Mouse (Mus musculus) limb, embryonic 12.5 days (tissue): ENCODE data around the gene P2ry6. TPM values are rescaled to one million over a fixed set of nuclear protein-coding genes. Genes with fewer than 3 reads are reported as not detected.

Source experiments
- ATAC-seq: fragments of 200-750 bp; cut with Nextera tagmentation; 2 replicates; pipeline ENCODE4 v1.8.0; 2017; ENCODE audit warnings: low read depth, moderate TSS enrichment; ENCODE audit not compliant: insufficient number of reproducible peaks, insufficient read depth, low FRiP score, low TSS enrichment
- H3K27ac ChIP-seq: fragments of 300-500 bp; sonication (generic); 2 replicates; pipeline ENCODE4 v1.5.1; 2016; ENCODE audit warnings: mild to moderate bottlenecking, moderate library complexity
- H3K27me3 ChIP-seq: fragments of 300-500 bp; sonication (generic); 2 replicates; pipeline ENCODE4 v1.6.1; 2016; ENCODE audit warnings: mild to moderate bottlenecking, moderate library complexity
- H3K36me3 ChIP-seq: fragments of 300-500 bp; sonication (generic); 2 replicates; pipeline ENCODE4 v1.6.1; 2016; ENCODE audit warnings: mild to moderate bottlenecking, moderate library complexity
- H3K4me1 ChIP-seq: fragments of 300-500 bp; sonication (generic); replicated peaks from 2 replicates; pipeline ENCODE4 v1.6.1; 2016
- H3K4me2 ChIP-seq: fragments of 300-500 bp; sonication (generic); 2 replicates; pipeline ENCODE4 v1.6.1; 2016; ENCODE audit warnings: mild to moderate bottlenecking, moderate library complexity
- H3K4me3 ChIP-seq: fragments of 300-500 bp; sonication (generic); replicated peaks from 2 replicates; pipeline ENCODE4 v1.5.1; 2016; ENCODE audit warnings: mild to moderate bottlenecking
- H3K9ac ChIP-seq: fragments of 300-500 bp; sonication (generic); replicated peaks from 2 replicates; pipeline ENCODE4 v1.6.1; 2016; ENCODE audit warnings: mild to moderate bottlenecking, moderate library complexity
- H3K9me3 ChIP-seq: fragments of 300-500 bp; sonication (generic); 2 replicates; pipeline ENCODE4 v1.6.1; 2016; ENCODE audit warnings: mild to moderate bottlenecking, moderate library complexity
- WGBS: fragments of 180-500 bp; shearing (Covaris S2); methylation state at CpG from one replicate; pipeline ENCODE4 v1.1.7; 2016; 5-methylcytosine and 5-hydroxymethylcytosine counted together
- polyA plus RNA-seq: library from polyadenylated mRNA; unstranded; fragments of >200 nt; fragmentation: Nextera tagmentation; extraction: Ambion mirVana; gene quantifications from 2 replicates; pipeline ENCODE4 v1.2.1, GENCODE M21; 2016

The P2ry6 gene
- polyA plus RNA-seq, 1 experiment from 2014 or later = 2.0 TPM

GRCm38 (mm10) chr7:101002274-101002673 is 27.8 kb upstream of the P2ry6 start:
- no peaks in the 10 kb centered on the region; the same call in 1 of the 2 replicates for H3K27me3 ChIP-seq
- H3K4me3 ChIP-seq = no peak overlapping the region
- H3K4me2 ChIP-seq = no peak overlapping the region
- 80% methylated on average over 6 of the region's 6 CpGs for WGBS
- peaks cover 17% of the 10 kb centered on the region for H3K4me1 ChIP-seq
- H3K9me3 ChIP-seq = no peaks in the 10 kb centered on the region
- no peak overlapping the region for H3K9ac ChIP-seq
- no peaks in the 10 kb centered on the region for H3K36me3 ChIP-seq
- H3K27ac ChIP-seq = no peak overlapping the region
- no peak for ATAC-seq

GRCm38 (mm10) chr7:100999623-101000022 is 25.2 kb upstream of the P2ry6 start:
- Histone ChIP-seq H3K4me3 (no peak overlapping the region), H3K9ac (no peak overlapping the region), H3K27ac (no peak overlapping the region), H3K36me3 (no peaks in the 10 kb centered on the region), H3K4me2 (no peak overlapping the region), H3K9me3 (no peaks in the 10 kb centered on the region), H3K27me3 (no peaks in the 10 kb centered on the region; the same call in 1 of the 2 replicates), H3K4me1 (peaks cover 17% of the 10 kb centered on the region)
- no peak; the same call in 1 of the 2 replicates for ATAC-seq
- 67% methylated on average over 5 of the region's 5 CpGs for WGBS

GRCm38 (mm10) chr7:100998578-100998960 is 24.1 kb upstream of the P2ry6 start:
- 86% methylated on average over 24 of the region's 24 CpGs for WGBS
- Histone ChIP-seq H3K9me3 (no peaks in the 10 kb centered on the region), H3K4me1 (peaks cover 9% of the 10 kb centered on the region), H3K27me3 (no peaks in the 10 kb centered on the region; the same call in 1 of the 2 replicates), H3K27ac (no peak overlapping the region), H3K9ac (no peak overlapping the region), H3K4me2 (no peak overlapping the region), H3K4me3 (no peak overlapping the region), H3K36me3 (no peaks in the 10 kb centered on the region)
- ATAC-seq = no peak

GRCm38 (mm10) chr7:100997951-100998577 is 23.6 kb upstream of the P2ry6 start:
- Histone ChIP-seq H3K27ac (no peak overlapping the region), H3K4me2 (no peak overlapping the region), H3K4me3 (no peak overlapping the region), H3K36me3 (no peaks in the 10 kb centered on the region), H3K4me1 (peaks cover 4% of the 10 kb centered on the region), H3K27me3 (no peaks in the 10 kb centered on the region; the same call in 1 of the 2 replicates), H3K9me3 (no peaks in the 10 kb centered on the region), H3K9ac (no peak overlapping the region)
- WGBS = 84% methylated on average over 31 of the region's 31 CpGs
- ATAC-seq = no peak

GRCm38 (mm10) chr7:100997215-100997614 is 22.8 kb upstream of the P2ry6 start:
- no peak overlapping the region for H3K9ac ChIP-seq
- ATAC-seq = no peak
- no peaks in the 10 kb centered on the region; the same call in 1 of the 2 replicates for H3K27me3 ChIP-seq
- 58% methylated on average over 1 of the region's 1 CpGs for WGBS
- no peaks in the 10 kb centered on the region for H3K36me3 ChIP-seq
- H3K4me2 ChIP-seq = no peak overlapping the region
- H3K27ac ChIP-seq = no peak overlapping the region
- no peaks in the 10 kb centered on the region for H3K4me1 ChIP-seq
- H3K9me3 ChIP-seq = no peaks in the 10 kb centered on the region
- no peak overlapping the region for H3K4me3 ChIP-seq

GRCm38 (mm10) chr7:100995951-100996350 is 21.5 kb upstream of the P2ry6 start:
- Histone ChIP-seq H3K9me3 (no peaks in the 10 kb centered on the region), H3K36me3 (no peaks in the 10 kb centered on the region), H3K4me2 (no peak overlapping the region), H3K9ac (no peak overlapping the region), H3K4me1 (no peaks in the 10 kb centered on the region), H3K27ac (no peak overlapping the region), H3K27me3 (no peaks in the 10 kb centered on the region; the same call in 1 of the 2 replicates), H3K4me3 (no peak overlapping the region)
- ATAC-seq = no peak
- WGBS = 79% methylated on average over 3 of the region's 3 CpGs

- H3K36me3 ChIP-seq = no peaks in the 10 kb centered on the region
- H3K9ac ChIP-seq = no peak overlapping the region
- no peak for ATAC-seq
- no peaks in the 10 kb centered on the region for H3K4me1 ChIP-seq
- H3K9me3 ChIP-seq = no peaks in the 10 kb centered on the region
- H3K27me3 ChIP-seq = no peaks in the 10 kb centered on the region; the same call in 1 of the 2 replicates
- no peak overlapping the region for H3K4me2 ChIP-seq
- H3K27ac ChIP-seq = no peak overlapping the region
- H3K4me3 ChIP-seq = no peak overlapping the region
- 84% methylated on average over 7 of the region's 7 CpGs for WGBS
Observed at GRCm38 (mm10) chr7:100995260-100995864, 20.9 kb upstream of the P2ry6 start.

- Histone ChIP-seq H3K27me3 (no peaks in the 10 kb centered on the region), H3K9ac (no peak overlapping the region), H3K9me3 (no peaks in the 10 kb centered on the region), H3K4me1 (peaks cover 6% of the 10 kb centered on the region; the same call in 1 of the 2 replicates), H3K4me3 (no peak overlapping the region), H3K27ac (no peak overlapping the region), H3K36me3 (no peaks in the 10 kb centered on the region), H3K4me2 (no peak overlapping the region)
- 75% methylated on average over 4 of the region's 4 CpGs for WGBS
- ATAC-seq = no peak
Observed at GRCm38 (mm10) chr7:100993166-100993565, 18.7 kb upstream of the P2ry6 start.

GRCm38 (mm10) chr7:100991972-100992371 is 17.5 kb upstream of the P2ry6 start:
- no peak overlapping the region for H3K4me2 ChIP-seq
- no peaks in the 10 kb centered on the region for H3K9me3 ChIP-seq
- peaks cover 7% of the 10 kb centered on the region; the same call in 1 of the 2 replicates for H3K4me1 ChIP-seq
- no peaks in the 10 kb centered on the region for H3K36me3 ChIP-seq
- H3K4me3 ChIP-seq = no peak overlapping the region
- H3K27me3 ChIP-seq = no peaks in the 10 kb centered on the region
- ATAC-seq = no peak
- 81% methylated on average over 3 of the region's 3 CpGs for WGBS
- H3K9ac ChIP-seq = no peak overlapping the region
- H3K27ac ChIP-seq = no peak overlapping the region

GRCm38 (mm10) chr7:100990636-100991311 is 16.3 kb upstream of the P2ry6 start:
- H3K36me3 ChIP-seq = no peaks in the 10 kb centered on the region
- H3K9me3 ChIP-seq = no peaks in the 10 kb centered on the region
- ATAC-seq = no peak
- H3K4me2 ChIP-seq = no peak overlapping the region
- peaks cover 13% of the 10 kb centered on the region for H3K4me1 ChIP-seq
- WGBS = 57% methylated on average over 9 of the region's 9 CpGs
- no peaks in the 10 kb centered on the region for H3K27me3 ChIP-seq
- no peak overlapping the region for H3K9ac ChIP-seq
- H3K4me3 ChIP-seq = no peak overlapping the region
- H3K27ac ChIP-seq = no peak overlapping the region

GRCm38 (mm10) chr7:100988092-100988491 is 13.6 kb upstream of the P2ry6 start:
- no peak overlapping the region for H3K27ac ChIP-seq
- no peak for ATAC-seq

More at GRCm38 (mm10) chr7:100988092-100988491, 13.6 kb upstream of the P2ry6 start:
- Histone ChIP-seq H3K4me2 (no peak overlapping the region), H3K9ac (no peak overlapping the region), H3K36me3 (no peaks in the 10 kb centered on the region), H3K4me3 (no peak overlapping the region), H3K27me3 (no peaks in the 10 kb centered on the region), H3K4me1 (peaks cover 29% of the 10 kb centered on the region), H3K9me3 (no peaks in the 10 kb centered on the region)
- WGBS = 10% methylated on average over 9 of the region's 9 CpGs
